8 mouse cellular contexts compared by ENCODE assay signal in genomic region chr4:152178916-152179705, GRCm38 (mm10). TPM values are rescaled to one million over a fixed set of nuclear protein-coding genes. Genes with fewer than 3 reads are reported as not detected.
DNase-seq lines count a peak whose midpoint lies in the region; ATAC-seq and TF ChIP-seq lines count a peak whose summit lies in the region.

No protein-coding gene starts in this region.

- 33% methylated on average over 16 of the region's 16 CpGs for WGBS in heart, embryonic 11.5 days (ENCODE audit: insufficient replicate concordance)
- WGBS in embryonic facial prominence, embryonic 14.5 days = 32% methylated on average over 15 of the region's 16 CpGs
- WGBS in limb, embryonic 14.5 days = 26% methylated on average over 16 of the region's 16 CpGs
- WGBS in stomach, embryonic 14.5 days = 30% methylated on average over 16 of the region's 16 CpGs

- peak overlapping the region; percentile 54 for H3K4me3 ChIP-seq in heart, embryonic 11.5 days (ENCODE audit: low read depth, low read length)
- H3K4me3 ChIP-seq in embryonic facial prominence, embryonic 14.5 days (ENCODE audit: low read depth, low read length) = peak overlapping the region; percentile 66
- peak overlapping the region; percentile 67 for H3K4me3 ChIP-seq in limb, embryonic 14.5 days (replicated peaks; ENCODE audit: low read length)
- H3K4me3 ChIP-seq in stomach, embryonic 14.5 days (ENCODE audit: low read depth, low read length) = peak overlapping the region; percentile 56

- intact Hi-C loops in heart, postnatal 10 days (cut with DNase I) = no loop called here

- no peak overlapping the region for H3K27ac ChIP-seq in heart, embryonic 11.5 days (ENCODE audit: low read depth, low read length)
- H3K27ac ChIP-seq in embryonic facial prominence, embryonic 14.5 days (replicated peaks; ENCODE audit: low read depth, low read length) = no peak overlapping the region
- H3K27ac ChIP-seq in limb, embryonic 14.5 days (replicated peaks; ENCODE audit: low read depth, low read length) = no peak overlapping the region
- H3K27ac ChIP-seq in stomach, embryonic 14.5 days (ENCODE audit: low read length) = no peak overlapping the region

- H3K36me3 ChIP-seq in heart, embryonic 11.5 days (ENCODE audit: control insufficient read depth, insufficient read depth, low read length) = no peaks in the 10 kb centered on the region
- H3K36me3 ChIP-seq in embryonic facial prominence, embryonic 14.5 days (ENCODE audit: control insufficient read depth, insufficient read depth, low read length) = no peaks in the 10 kb centered on the region
- no peaks in the 10 kb centered on the region for H3K36me3 ChIP-seq in limb, embryonic 14.5 days (ENCODE audit: control insufficient read depth, insufficient read depth, low read length)
- H3K36me3 ChIP-seq in stomach, embryonic 14.5 days (ENCODE audit: control insufficient read depth, insufficient read depth, low read length) = no peaks in the 10 kb centered on the region

- H3K27me3 ChIP-seq in heart, embryonic 11.5 days (ENCODE audit: control insufficient read depth, insufficient read depth, low read length) = peaks cover 13% of the 10 kb centered on the region
- H3K27me3 ChIP-seq in embryonic facial prominence, embryonic 14.5 days (replicated peaks; ENCODE audit: control insufficient read depth, insufficient read depth, low read length) = peaks cover 18% of the 10 kb centered on the region
- peaks cover 13% of the 10 kb centered on the region for H3K27me3 ChIP-seq in limb, embryonic 14.5 days (ENCODE audit: control insufficient read depth, insufficient read depth, low read length)
- 0 out of 2 replicates have a peak, but pooled peaks cover 5% of the 10 kb centered on the region for H3K27me3 ChIP-seq in stomach, embryonic 14.5 days (ENCODE audit: control insufficient read depth, insufficient read depth, low read length)

- H3K4me2 ChIP-seq in heart, embryonic 11.5 days = peak overlapping the region; percentile 98
- H3K4me2 ChIP-seq in embryonic facial prominence, embryonic 14.5 days (ENCODE audit: low read depth, low read length) = peak overlapping the region; percentile 97
- peak overlapping the region; percentile 95 for H3K4me2 ChIP-seq in limb, embryonic 14.5 days (replicated peaks; ENCODE audit: low read depth, low read length, severe bottlenecking)
- H3K4me2 ChIP-seq in stomach, embryonic 14.5 days (replicated peaks; ENCODE audit: low read depth, low read length) = peak overlapping the region; percentile 96

- H3K4me1 ChIP-seq in heart, embryonic 11.5 days (ENCODE audit: control insufficient read depth, insufficient read depth, low read length) = 0 out of 2 replicates have a peak, but pooled peaks cover 3% of the 10 kb centered on the region
- H3K4me1 ChIP-seq in embryonic facial prominence, embryonic 14.5 days (ENCODE audit: control insufficient read depth, insufficient read depth, low read length) = peaks cover 5% of the 10 kb centered on the region
- H3K4me1 ChIP-seq in limb, embryonic 14.5 days (ENCODE audit: control insufficient read depth, insufficient read depth, low read length) = peaks cover 11% of the 10 kb centered on the region; the same call in 1 of the 2 replicates
- H3K4me1 ChIP-seq in stomach, embryonic 14.5 days (ENCODE audit: control insufficient read depth, insufficient read depth, low read length) = peaks cover 6% of the 10 kb centered on the region; the same call in 1 of the 2 replicates

- DNase-seq in heart, postnatal 10 days = no peak
- no peak for DNase-seq in embryonic facial prominence, embryonic 14.5 days (ENCODE audit: low spot score)
- no peak for DNase-seq in limb, embryonic 14.5 days (ENCODE audit: low spot score)
- DNase-seq in urinary bladder, adult 2 months (ENCODE audit: low spot score) = no peak
- no peak for DNase-seq in frontal cortex, postnatal 14 days (ENCODE audit: low spot score in 2 of 2)

- H3K9me3 ChIP-seq in heart, embryonic 11.5 days (replicated peaks; ENCODE audit: control insufficient read depth, low read length) = no peaks in the 10 kb centered on the region
- no peaks in the 10 kb centered on the region for H3K9me3 ChIP-seq in embryonic facial prominence, embryonic 14.5 days (ENCODE audit: control insufficient read depth, low read length)
- no peaks in the 10 kb centered on the region for H3K9me3 ChIP-seq in limb, embryonic 14.5 days (ENCODE audit: control insufficient read depth, low read length)
- H3K9me3 ChIP-seq in stomach, embryonic 14.5 days (ENCODE audit: control insufficient read depth, low read depth, low read length) = no peaks in the 10 kb centered on the region

- no peak for TF ChIP-seq POLR2A in limb, embryonic 14.5 days (IDR thresholded peaks at IDR 0.05; ENCODE audit: borderline replicate concordance, extremely low read depth, insufficient read depth, insufficient read length)

- peak overlapping the region; percentile 89 for H3K9ac ChIP-seq in heart, embryonic 11.5 days (ENCODE audit: low read depth, low read length)
- H3K9ac ChIP-seq in embryonic facial prominence, embryonic 14.5 days (ENCODE audit: low read depth, low read length) = peak overlapping the region; percentile 92
- no peak overlapping the region for H3K9ac ChIP-seq in limb, embryonic 14.5 days (ENCODE audit: low read depth, low read length, severe bottlenecking)
- H3K9ac ChIP-seq in stomach, embryonic 14.5 days (replicated peaks; ENCODE audit: low read depth, low read length) = no peak overlapping the region

- no peak for ATAC-seq in heart, embryonic 11.5 days (replicated peaks; ENCODE audit: insufficient number of reproducible peaks, low FRiP score, low TSS enrichment)
- peak; percentile 41 for ATAC-seq in CD4-positive, CD25-positive, alpha-beta regulatory T cell, adult 4 months
- ATAC-seq in embryonic facial prominence, embryonic 14.5 days (ENCODE audit: low read depth) = no peak
- no peak for ATAC-seq in limb, embryonic 14.5 days (ENCODE audit: low FRiP score, low read depth)
- ATAC-seq in stomach, embryonic 14.5 days (ENCODE audit: insufficient number of reproducible peaks, insufficient read depth, low FRiP score, low read depth) = no peak

RNA-seq across cellular contexts. Expression of gene Acot7, which starts 1.2 kb away (rescaled TPM):
- polyA plus RNA-seq in heart, embryonic 11.5 days (2014; fragmentation: Nextera tagmentation; extraction: Ambion mirVana) = 53.1 and 53.6 TPM in 2 replicates
- 10 to 100 TPM; 48.3 to 53.2 TPM for total RNA-seq in heart, postnatal 10 days (2021)
- polyA plus RNA-seq in CD4-positive, CD25-positive, alpha-beta regulatory T cell, adult 4 months (2017; shearing (Covaris generic)) = 100 to 1,000 TPM; 108 to 145 TPM
- 70.1 and 71.8 TPM in 2 replicates for polyA plus RNA-seq in embryonic facial prominence, embryonic 14.5 days (2014; fragmentation: Nextera tagmentation; extraction: Ambion mirVana)
- polyA plus RNA-seq in limb, embryonic 14.5 days (2012; rRNA removed) = 47.7 and 50.3 TPM in 2 replicates
- polyA plus RNA-seq in limb, embryonic 14.5 days (2014; fragmentation: Nextera tagmentation; extraction: Ambion mirVana) = 47.3 and 48.4 TPM in 2 replicates
- 71.4 and 72.4 TPM in 2 replicates for polyA plus RNA-seq in stomach, embryonic 14.5 days (2014; fragmentation: Nextera tagmentation; extraction: Ambion mirVana)
- polyA plus RNA-seq in urinary bladder, adult 2 months (2012; rRNA removed) = 44.9 and 48.1 TPM in 2 replicates

RNA-seq across cellular contexts. Expression of gene Hes2, which starts 20.4 kb away (rescaled TPM):
- 0.07 TPM in 1 of 2 replicates, not detected in the other for polyA plus RNA-seq in heart, embryonic 11.5 days (2014; fragmentation: Nextera tagmentation; extraction: Ambion mirVana)
- total RNA-seq in heart, postnatal 10 days (2021) = not detected
- not detected for polyA plus RNA-seq in CD4-positive, CD25-positive, alpha-beta regulatory T cell, adult 4 months (2017; shearing (Covaris generic))
- polyA plus RNA-seq in embryonic facial prominence, embryonic 14.5 days (2014; fragmentation: Nextera tagmentation; extraction: Ambion mirVana) = 0.25 and 0.43 TPM in 2 replicates
- polyA plus RNA-seq in limb, embryonic 14.5 days (2012; rRNA removed) = 0.03 and 0.04 TPM in 2 replicates
- not detected in 2 replicates for polyA plus RNA-seq in limb, embryonic 14.5 days (2014; fragmentation: Nextera tagmentation; extraction: Ambion mirVana)
- 0.29 and 0.55 TPM in 2 replicates for polyA plus RNA-seq in stomach, embryonic 14.5 days (2014; fragmentation: Nextera tagmentation; extraction: Ambion mirVana)
- 0.23 and 0.46 TPM in 2 replicates for polyA plus RNA-seq in urinary bladder, adult 2 months (2012; rRNA removed)

RNA-seq across cellular contexts. Expression of gene Espn, which starts 26.9 kb away (rescaled TPM):
- 0.90 and 1.3 TPM in 2 replicates for polyA plus RNA-seq in heart, embryonic 11.5 days (2014; fragmentation: Nextera tagmentation; extraction: Ambion mirVana)
- 1 to 10 TPM; 1.3 to 1.4 TPM for total RNA-seq in heart, postnatal 10 days (2021)
- 1 to 10 TPM; 9.5 to 9.9 TPM for polyA plus RNA-seq in CD4-positive, CD25-positive, alpha-beta regulatory T cell, adult 4 months (2017; shearing (Covaris generic))
- polyA plus RNA-seq in embryonic facial prominence, embryonic 14.5 days (2014; fragmentation: Nextera tagmentation; extraction: Ambion mirVana) = 4.2 and 4.4 TPM in 2 replicates
- 1.7 TPM in 2 replicates for polyA plus RNA-seq in limb, embryonic 14.5 days (2012; rRNA removed)
- 1.4 and 1.7 TPM in 2 replicates for polyA plus RNA-seq in limb, embryonic 14.5 days (2014; fragmentation: Nextera tagmentation; extraction: Ambion mirVana)
- polyA plus RNA-seq in stomach, embryonic 14.5 days (2014; fragmentation: Nextera tagmentation; extraction: Ambion mirVana) = 10.5 and 10.9 TPM in 2 replicates
- 6.0 and 7.8 TPM in 2 replicates for polyA plus RNA-seq in urinary bladder, adult 2 months (2012; rRNA removed)

Comparison
In these comparisons a context has a peak if more than half of its experiments do, and no peak if none do; other contexts are left out.
1. H3K9ac ChIP-seq: peak in heart, embryonic 11.5 days (single experiment) and embryonic facial prominence, embryonic 14.5 days (single experiment); none in limb, embryonic 14.5 days (single experiment) and stomach, embryonic 14.5 days (single experiment).
2. Peak in every context shown above with its lines, with median percentiles within 50 percentile points of each other: H3K4me2 ChIP-seq and H3K4me3 ChIP-seq.